Mouse (Mus musculus): ENCODE data around the gene Olfr1232.

Gene Olfr1232

DNA sequence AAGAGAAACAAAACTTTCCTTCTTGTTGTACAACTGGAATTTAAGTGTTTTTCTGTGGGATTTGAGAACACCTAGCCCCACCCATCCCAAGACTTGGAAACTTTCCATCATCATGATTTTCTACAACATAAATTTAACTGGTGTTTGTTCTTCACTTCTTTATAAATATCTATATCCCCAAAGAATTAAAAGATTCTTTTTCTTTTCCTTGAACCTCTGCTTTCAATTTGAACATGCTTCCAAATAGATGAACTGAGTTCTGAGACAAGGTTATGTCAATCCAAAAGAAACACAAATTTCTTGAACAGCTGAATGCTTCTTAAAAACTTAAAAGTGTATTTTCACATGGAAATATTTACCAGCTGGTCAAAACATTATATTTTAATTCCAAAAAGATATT is at the start of gene Olfr1232:
Gene Olfr1232, minus strand, starts transcription at position 101 of the 400 bp plus-strand sequence.
- no peak for DNase-seq (ENCODE audit: low read depth, low spot score)

DNA sequence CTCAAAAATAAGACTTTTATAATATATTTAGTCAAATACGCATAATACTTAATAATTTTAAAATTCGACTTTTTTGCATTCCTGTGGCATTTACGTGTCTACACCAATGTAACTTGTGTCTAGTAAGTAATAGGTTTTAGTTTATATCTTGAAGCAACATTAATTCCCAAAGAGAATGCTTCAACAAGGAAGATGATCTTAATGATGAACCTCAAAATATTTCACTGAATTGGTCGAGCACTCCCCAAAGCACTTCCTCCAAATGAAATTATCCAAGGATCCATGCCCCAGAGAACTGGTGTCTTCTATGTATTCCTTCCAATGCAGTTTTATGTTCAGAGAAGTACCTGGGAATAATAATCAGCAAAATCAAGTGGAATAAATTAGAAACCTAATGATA is 35.3 kb upstream of the Olfr1232 start, which contains the start of gene Olfr1234:
Gene Olfr1234, minus strand, starts transcription at position 101 of the 400 bp plus-strand sequence.
- DNase-seq (ENCODE audit: low read depth, low spot score): no peak

DNA sequence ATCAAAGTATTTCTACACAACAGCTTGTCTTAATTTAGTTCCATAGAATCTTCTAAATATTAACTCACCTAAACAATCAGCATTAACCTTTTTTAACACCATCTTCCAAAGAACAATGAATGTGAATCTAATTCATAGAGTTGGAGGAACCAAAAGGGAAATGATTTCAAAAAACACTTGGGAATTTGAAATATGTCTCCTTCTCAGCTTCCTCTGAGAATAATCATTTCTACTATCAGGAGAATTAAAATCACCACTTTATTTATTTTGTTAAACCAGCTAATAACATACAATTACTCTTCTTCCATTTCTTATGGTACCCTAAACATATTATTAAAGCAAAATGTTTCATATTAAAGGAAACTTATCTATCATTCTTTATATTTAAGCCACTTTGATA is 12.8 kb upstream of the Olfr1232 start, which contains the start of gene Olfr1233:
Gene Olfr1233, minus strand, starts transcription at position 101 of the 400 bp plus-strand sequence.
- no peak for DNase-seq (ENCODE audit: low read depth, low spot score)

DNA sequence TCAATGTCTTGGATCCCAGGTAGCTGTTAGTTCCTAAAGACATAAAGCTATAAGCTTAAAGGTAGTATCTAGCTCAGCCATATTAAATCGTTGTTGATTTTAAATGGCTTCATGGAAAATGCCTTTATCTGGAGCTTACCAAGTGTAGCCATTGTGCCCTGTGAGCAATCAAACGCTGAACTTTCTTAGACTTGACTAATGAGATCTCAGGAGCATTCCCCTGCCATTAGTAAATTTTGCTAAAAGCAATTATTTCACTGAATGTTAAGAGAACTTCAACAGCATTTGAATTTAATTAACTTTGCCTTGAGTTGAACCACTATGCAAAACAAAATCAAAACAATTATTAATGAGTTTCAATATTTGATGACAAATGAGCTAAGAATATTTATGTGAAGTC is 22.5 kb downstream of the Olfr1232 start, which contains the start of gene Olfr1231:
Gene Olfr1231, minus strand, starts transcription at position 101 of the 400 bp plus-strand sequence.
- DNase-seq (ENCODE audit: low read depth, low spot score): no peak

DNA sequence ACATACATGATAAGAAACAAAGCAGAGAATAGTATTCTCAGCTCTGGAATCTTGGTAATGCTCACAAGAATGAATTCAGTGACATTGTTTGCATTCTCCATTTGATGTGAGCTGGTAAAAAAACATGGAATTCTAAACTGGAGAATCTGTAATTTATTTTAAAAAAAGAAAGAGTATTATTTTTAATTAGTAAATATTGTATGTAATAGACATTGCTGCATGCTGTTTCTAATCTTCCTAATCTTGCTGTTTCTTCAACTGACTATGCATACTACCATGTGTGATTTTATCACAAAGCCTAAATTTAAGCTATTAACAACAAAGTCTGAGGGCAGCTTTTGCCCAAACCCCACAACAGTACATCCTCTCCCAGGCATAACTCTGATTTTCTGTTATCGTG is 32.3 kb downstream of the Olfr1232 start, which contains the start of gene Olfr1230:
Gene Olfr1230, minus strand, starts transcription at position 101 of the 400 bp plus-strand sequence.
- no peak for DNase-seq (ENCODE audit: low read depth, low spot score)

DNA sequence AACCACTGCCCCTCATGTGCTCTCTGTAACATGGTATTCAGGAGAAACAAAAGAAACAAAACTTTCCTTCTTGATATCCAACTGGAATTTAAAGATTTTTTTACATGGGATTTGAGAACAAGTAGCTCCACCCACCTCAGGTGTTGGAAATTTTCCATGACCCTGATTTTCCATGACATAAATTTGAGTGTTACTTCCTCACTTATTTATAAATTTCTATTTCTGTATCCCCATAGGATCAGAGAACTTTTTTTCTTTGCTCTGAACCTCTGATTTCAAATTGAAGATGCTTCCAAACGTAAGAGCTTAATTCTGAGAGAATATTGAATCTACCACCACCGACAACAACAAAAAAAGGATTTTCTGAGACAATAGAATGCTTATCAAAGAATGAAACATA is 41.6 kb downstream of the Olfr1232 start, which contains the start of gene Olfr1229:
Gene Olfr1229, minus strand, starts transcription at position 101 of the 400 bp plus-strand sequence.
- DNase-seq (ENCODE audit: low read depth, low spot score): no peak

All from brain, embryonic 18.5 days (tissue).